Mouse (Mus musculus) left cerebral cortex, postnatal 14 days (tissue): ENCODE results near the gene 4930452B06Rik. TPM values are rescaled to one million over a fixed set of nuclear protein-coding genes. Genes with fewer than 3 reads are reported as not detected.
A peak's percentile ranks its signal among the peaks of the same experiment; 100 is the strongest.
"Not testable (repeated sequence)": the region's sequence is repeated elsewhere in the genome, so short reads cannot be mapped to it uniquely, and the experiment has no call there.

Experiments used
- DNase-seq, 2 experiments: peaks; one replicate each; pipeline ENCODE4 v3.0.0; 2021 to 2022; ENCODE audit warnings: low spot score in 2 of 2, mixed read lengths in 1 of 2
- intact Hi-C: fragments of 180-260 bp; cut with DNase I; formaldehyde crosslinking; loops from one replicate; pipeline ENCODE4 v1.15.1; 2025
- long read RNA-seq, 2 experiments: library from polyadenylated mRNA; stranded (forward); transcript quantifications; one replicate each; pipeline ENCODE4 v2.0.0; 2021
- total RNA-seq, 2 experiments: library from RNA; stranded (reverse); gene quantifications; 2 replicates each; pipeline ENCODE4 v1.2.3; 2021

The 4930452B06Rik gene
- 10 to 100 TPM in 1 of 2 experiments, 1 to 10 TPM in 1; 9.6 to 10.6 TPM for total RNA-seq
- long read RNA-seq, experiment 1, transcript 4930452B06Rik-201 (16 exons, 2,681 nt): major isoform, 12 of 28 reads
- long read RNA-seq, experiment 1, partial matches to known transcripts: 8 of 28 reads
- long read RNA-seq, experiment 1, other reads (novel, unspliced or antisense): 8 of 28 reads
- long read RNA-seq, experiment 2, transcript 4930452B06Rik-201 (16 exons, 2,681 nt): major isoform, 11 of 23 reads
- long read RNA-seq, experiment 2, partial matches to known transcripts: 2 of 23 reads
- long read RNA-seq, experiment 2, other reads (novel, unspliced or antisense): 10 of 23 reads

- intact Hi-C loops: no loop called here
Observed at GRCm38 (mm10) chr14:8665636-8666411, at the start of gene 4930452B06Rik. 4930452B06Rik (minus strand) TSS chr14:8666240.

GRCm38 (mm10) chr14:8712674-8713073 lies 46.6 kb upstream of the 4930452B06Rik start:
- intact Hi-C loops: no loop called here
- DNase-seq: no peak

More at GRCm38 (mm10) chr14:8665636-8666411, at the start of gene 4930452B06Rik:
- peak; percentile 81 to 82 for DNase-seq

GRCm38 (mm10) chr14:8689451-8689850 lies 23.4 kb upstream of the 4930452B06Rik start:
- intact Hi-C loops: no loop called here
- no peak for DNase-seq

GRCm38 (mm10) chr14:8688462-8688861 lies 22.4 kb upstream of the 4930452B06Rik start:
- intact Hi-C loops: no loop called here
- DNase-seq: no peak

- intact Hi-C loops: no loop called here
- no peak for DNase-seq
Observed at GRCm38 (mm10) chr14:8686185-8686584, 20.1 kb upstream of the 4930452B06Rik start.

- intact Hi-C loops: no loop called here
- no peak for DNase-seq
Observed at GRCm38 (mm10) chr14:8679896-8680295, 13.9 kb upstream of the 4930452B06Rik start.

- no peak for DNase-seq
- intact Hi-C loops: no loop called here
Observed at GRCm38 (mm10) chr14:8660359-8660758, 5.7 kb downstream of the 4930452B06Rik start.

GRCm38 (mm10) chr14:8641650-8642279 lies 24.3 kb downstream of the 4930452B06Rik start:
- DNase-seq: no peak
- intact Hi-C loops: no loop called here

- no peak for DNase-seq
- intact Hi-C loops: no loop called here
Observed at GRCm38 (mm10) chr14:8632211-8632610, 33.8 kb downstream of the 4930452B06Rik start.

GRCm38 (mm10) chr14:8628406-8628805 lies 37.6 kb downstream of the 4930452B06Rik start:
- intact Hi-C loops: no loop called here
- no peak for DNase-seq

GRCm38 (mm10) chr14:8627481-8627880 lies 38.6 kb downstream of the 4930452B06Rik start:
- no peak for DNase-seq
- intact Hi-C loops: no loop called here

- no peak for DNase-seq
- intact Hi-C loops: no loop called here
Observed at GRCm38 (mm10) chr14:8621164-8621563, 44.9 kb downstream of the 4930452B06Rik start.

GRCm38 (mm10) chr14:8620580-8620979 lies 45.5 kb downstream of the 4930452B06Rik start:
- no peak for DNase-seq
- intact Hi-C loops: no loop called here

- intact Hi-C loops: no loop called here
- no peak for DNase-seq
Observed at GRCm38 (mm10) chr14:8615636-8616035, 50.4 kb downstream of the 4930452B06Rik start.

GRCm38 (mm10) chr14:8614430-8614829 lies 51.6 kb downstream of the 4930452B06Rik start:
- intact Hi-C loops: not testable (repeated sequence)

GRCm38 (mm10) chr14:8612080-8612479 lies 54.0 kb downstream of the 4930452B06Rik start:
- intact Hi-C loops: no loop called here
- no peak for DNase-seq

More at GRCm38 (mm10) chr14:8614430-8614829, 51.6 kb downstream of the 4930452B06Rik start:
- not testable (repeated sequence) for DNase-seq

- no peak for DNase-seq
- intact Hi-C loops: no loop called here
Observed at GRCm38 (mm10) chr14:8610108-8610507, 55.9 kb downstream of the 4930452B06Rik start.

- DNase-seq: peak; percentile 55 to 74
- intact Hi-C loops: no loop called here
Observed at GRCm38 (mm10) chr14:8608559-8609171, 57.4 kb downstream of the 4930452B06Rik start.

- intact Hi-C loops: no loop called here
- DNase-seq: no peak
Observed at GRCm38 (mm10) chr14:8604898-8605297, 61.1 kb downstream of the 4930452B06Rik start.

- intact Hi-C loops: no loop called here
Observed at GRCm38 (mm10) chr14:8585031-8585430, 81.0 kb downstream of the 4930452B06Rik start.

More at GRCm38 (mm10) chr14:8585031-8585430, 81.0 kb downstream of the 4930452B06Rik start:
- no peak for DNase-seq
